Mouse (Mus musculus) embryonic fibroblast, embryonic 13.5 days (primary cell): ENCODE measurements around the gene Tmem247. TPM values are rescaled to one million over a fixed set of nuclear protein-coding genes. Genes with fewer than 3 reads are reported as not detected.

Experiments used
- H3K27ac ChIP-seq: 2 replicates; pipeline ENCODE4 v1.5.1; 2012; ENCODE audit warnings: low read length, control low read depth, inconsistent platforms; ENCODE audit not compliant: insufficient read depth
- H3K4me1 ChIP-seq: 2 replicates; pipeline ENCODE4 v1.6.1; 2011; ENCODE audit warnings: low read length; ENCODE audit not compliant: control insufficient read depth, insufficient read depth
- H3K4me3 ChIP-seq: 2 replicates; pipeline ENCODE4 v1.5.1; 2011; ENCODE audit warnings: mild to moderate bottlenecking, control low read depth, low read length; ENCODE audit not compliant: insufficient read depth
- CTCF ChIP-seq: IDR thresholded peaks from 2 replicates; pipeline ENCODE4 v1.5.1; 2011; ENCODE audit warnings: mild to moderate bottlenecking, control low read depth, low read length, moderate library complexity, borderline replicate concordance; ENCODE audit not compliant: insufficient read depth
- POLR2A ChIP-seq: IDR thresholded peaks from 2 replicates; pipeline ENCODE4 v1.6.1; 2011; ENCODE audit warnings: low read depth, mild to moderate bottlenecking, control low read depth, low read length, moderate library complexity
- polyA plus RNA-seq: library from polyadenylated mRNA; stranded (reverse); fragments of >200 nt; gene quantifications from 2 replicates; pipeline ENCODE4 v1.2.4, GENCODE M21; 2011; ENCODE audit warnings: low read depth; ENCODE audit not compliant: missing spikeins, insufficient read length

Tmem247 gene
- polyA plus RNA-seq, 1 experiment: not detected

- TF ChIP-seq POLR2A (no peak), CTCF (no peak)
- H3K4me3 ChIP-seq: no peak overlapping the region
- no peaks in the 10 kb centered on the region for H3K4me1 ChIP-seq
- H3K27ac ChIP-seq: no peak overlapping the region
Observed at GRCm38 (mm10) chr17:86967536-86968525, 50.7 kb downstream of the Tmem247 start.

GRCm38 (mm10) chr17:86968581-86968980 is 51.4 kb downstream of the Tmem247 start:
- H3K27ac ChIP-seq: no peak overlapping the region
- no peaks in the 10 kb centered on the region for H3K4me1 ChIP-seq
- no peak overlapping the region for H3K4me3 ChIP-seq
- no peak for TF ChIP-seq CTCF
- no peak for TF ChIP-seq POLR2A

- Histone ChIP-seq H3K4me3 (no peak overlapping the region), H3K4me1 (no peaks in the 10 kb centered on the region), H3K27ac (no peak overlapping the region)
- TF ChIP-seq CTCF: no peak
- no peak for TF ChIP-seq POLR2A
Observed at GRCm38 (mm10) chr17:86969582-86969981, 52.4 kb downstream of the Tmem247 start.

GRCm38 (mm10) chr17:86970026-86970750 is 53.0 kb downstream of the Tmem247 start:
- TF ChIP-seq POLR2A (no peak), CTCF (no peak)
- no peak overlapping the region for H3K4me3 ChIP-seq
- H3K4me1 ChIP-seq: no peaks in the 10 kb centered on the region
- no peak overlapping the region for H3K27ac ChIP-seq

GRCm38 (mm10) chr17:86971036-86971435 is 53.9 kb downstream of the Tmem247 start:
- Histone ChIP-seq H3K4me3 (no peak overlapping the region), H3K4me1 (no peaks in the 10 kb centered on the region), H3K27ac (no peak overlapping the region)
- no peak for TF ChIP-seq POLR2A

GRCm38 (mm10) chr17:86971860-86972259 is 54.7 kb downstream of the Tmem247 start:
- no peak for TF ChIP-seq CTCF
- Histone ChIP-seq H3K4me1 (no peaks in the 10 kb centered on the region), H3K27ac (no peak overlapping the region), H3K4me3 (no peak overlapping the region)

Other genes starting within 250 kb of the Tmem247 start
- 3.0 and 3.3 TPM in 2 replicates for gene Epas1, start 163.6 kb upstream of the Tmem247 start, polyA plus RNA-seq
- gene Atp6v1e2, start 30.5 kb downstream of the Tmem247 start, polyA plus RNA-seq: not detected in 2 replicates
- 177 and 187 TPM in 2 replicates for gene Rhoq, start 45.7 kb downstream of the Tmem247 start, polyA plus RNA-seq
- gene Pigf, start 108.1 kb downstream of the Tmem247 start, polyA plus RNA-seq: 17.9 and 19.5 TPM in 2 replicates
- gene Cript, start 108.2 kb downstream of the Tmem247 start, polyA plus RNA-seq: 49.1 and 53.6 TPM in 2 replicates
- gene Socs5, start 190.3 kb downstream of the Tmem247 start, polyA plus RNA-seq: 60.0 and 74.9 TPM in 2 replicates